Mouse (Mus musculus) myocyte (in vitro differentiated cells): ENCODE data around the gene Socs5. TPM values are rescaled to one million over a fixed set of nuclear protein-coding genes. Genes with fewer than 3 reads are reported as not detected.
A peak's percentile ranks its signal among the peaks of the same experiment; 100 is the strongest.

Experiments used
- H3K27me3 ChIP-seq: one replicate; pipeline ENCODE4 v1.6.1; 2011; ENCODE audit not compliant: control insufficient read depth, insufficient read depth, insufficient read length
- H3K36me3 ChIP-seq: one replicate; pipeline ENCODE4 v1.6.1; 2011; ENCODE audit not compliant: control insufficient read depth, insufficient read depth
- H3K4me2 ChIP-seq: one replicate; pipeline ENCODE4 v1.6.1; 2011; ENCODE audit warnings: low read depth, control low read depth
- H3K4me3 ChIP-seq: one replicate; pipeline ENCODE4 v1.5.1; 2011; ENCODE audit warnings: mild to moderate bottlenecking, control low read depth, moderate library complexity
- H3K79me2 ChIP-seq: one replicate; pipeline ENCODE4 v1.6.1; 2011; ENCODE audit not compliant: control insufficient read depth, insufficient read depth
- H3ac ChIP-seq: one replicate; pipeline ENCODE4 v1.6.1; 2011; ENCODE audit not compliant: control insufficient read depth, insufficient read length
- CEBPB ChIP-seq: IDR thresholded peaks from 2 replicates; pipeline ENCODE4 v1.6.1; 2011; ENCODE audit warnings: mild to moderate bottlenecking, moderate library complexity; ENCODE audit not compliant: poor library complexity, insufficient read depth, severe bottlenecking
- E2F4 ChIP-seq: IDR thresholded peaks from one replicate; pipeline ENCODE4 v1.6.1; 2011; ENCODE audit warnings: mild to moderate bottlenecking, control low read depth, moderate library complexity; ENCODE audit not compliant: insufficient read depth
- MAX ChIP-seq: IDR thresholded peaks from one replicate; pipeline ENCODE4 v1.6.1; 2011; ENCODE audit warnings: low read depth, mild to moderate bottlenecking, control low read depth
- MYOD1 ChIP-seq, 3 experiments: IDR thresholded peaks; one replicate each; pipeline ENCODE4 v1.6.1; 2011; ENCODE audit warnings: control low read depth in 2 of 3, low read depth in 2 of 3, mild to moderate bottlenecking in 2 of 3, moderate library complexity in 1 of 3; ENCODE audit not compliant: insufficient read length in 2 of 3, control insufficient read depth in 1 of 3
- MYOG ChIP-seq, 3 experiments: IDR thresholded peaks; one replicate each; pipeline ENCODE4 v1.6.1; 2011; ENCODE audit warnings: control low read depth in 2 of 3, low read depth in 2 of 3, mild to moderate bottlenecking in 2 of 3; ENCODE audit not compliant: insufficient read length in 2 of 3, control insufficient read depth in 1 of 3, insufficient read depth in 1 of 3
- POLR2A ChIP-seq: IDR thresholded peaks from one replicate; pipeline ENCODE4 v1.6.1; 2011; ENCODE audit warnings: low read depth, mild to moderate bottlenecking, control low read depth, moderate library complexity; ENCODE audit not compliant: insufficient read length
- POLR2AphosphoS2 ChIP-seq: IDR thresholded peaks from one replicate; pipeline ENCODE4 v1.6.1; 2011; ENCODE audit warnings: low read depth, control low read depth; ENCODE audit not compliant: insufficient read length
- REST ChIP-seq: IDR thresholded peaks from one replicate; pipeline ENCODE4 v1.6.1; 2011; ENCODE audit warnings: mild to moderate bottlenecking, control low read depth, moderate library complexity; ENCODE audit not compliant: insufficient read depth, insufficient read length
- SRF ChIP-seq: IDR thresholded peaks from one replicate; pipeline ENCODE4 v1.6.1; 2011; ENCODE audit warnings: low read depth; ENCODE audit not compliant: control insufficient read depth, insufficient read length
- TCF12 ChIP-seq: IDR thresholded peaks from one replicate; pipeline ENCODE4 v1.6.1; 2011; ENCODE audit warnings: mild to moderate bottlenecking, control low read depth; ENCODE audit not compliant: poor library complexity, insufficient read depth, severe bottlenecking
- TCF3 ChIP-seq: IDR thresholded peaks from one replicate; pipeline ENCODE4 v1.6.1; 2011; ENCODE audit warnings: low read depth, control low read depth; ENCODE audit not compliant: insufficient read length
- USF1 ChIP-seq: IDR thresholded peaks from one replicate; pipeline ENCODE4 v1.6.1; 2011; ENCODE audit warnings: low read depth, mild to moderate bottlenecking, control low read depth, moderate library complexity
- polyA plus RNA-seq: library from polyadenylated mRNA; unstranded; fragments of >200 nt; fragmentation: generic; extraction: Trizol; gene quantifications from one replicate; pipeline ENCODE4 v1.2.1, GENCODE M21; 2012; ENCODE audit warnings: missing spikeins

Gene Socs5
- polyA plus RNA-seq, 1 experiment, result 14.0 TPM

- Histone ChIP-seq H3K4me2 (no peak overlapping the region), H3ac (no peak overlapping the region), H3K27me3 (no peaks in the 10 kb centered on the region), H3K4me3 (no peak overlapping the region), H3K36me3 (peaks cover 33% of the 10 kb centered on the region), H3K79me2 (no peaks in the 10 kb centered on the region)
- TF ChIP-seq MAX (no peak), REST (no peak), TCF3 (no peak), MYOG (IDR thresholded peaks at IDR 0.05; ENCODE audit: control insufficient read depth in 1 of 3, insufficient read depth in 1 of 3, insufficient read length in 2 of 3, low read depth in 2 of 3) (no peak), E2F4 (no peak), USF1 (no peak), MYOD1 (IDR thresholded peaks at IDR 0.05; ENCODE audit: control insufficient read depth in 1 of 3, insufficient read length in 2 of 3, low read depth in 2 of 3) (no peak), POLR2AphosphoS2 (no peak), TCF12 (no peak), CEBPB (no peak), SRF (no peak)
Measured at GRCm38 (mm10) chr17:87134631-87135030, 27.2 kb downstream of the Socs5 start.

DNA sequence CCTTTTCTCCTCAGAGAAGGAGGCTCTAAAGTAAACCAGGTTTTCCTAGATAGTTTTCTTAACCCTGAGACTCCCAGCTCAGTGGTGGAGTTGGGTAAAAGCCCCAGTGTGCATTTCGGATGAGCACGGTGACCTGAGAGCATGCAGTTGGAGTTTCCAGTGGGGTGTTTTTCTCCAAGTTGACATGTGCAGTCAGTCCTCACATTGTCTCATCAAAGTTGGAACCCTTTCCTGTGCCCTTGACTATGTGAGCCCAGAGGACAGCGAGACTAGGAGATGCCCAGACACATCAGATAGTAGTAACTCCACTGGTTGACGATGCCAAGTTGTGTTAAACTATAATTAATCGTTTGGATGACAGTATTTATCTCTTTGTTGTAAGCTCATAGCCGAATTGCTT, 28.3 kb downstream of the Socs5 start:
- H3K79me2 ChIP-seq, result no peaks in the 10 kb centered on the region
- no peak overlapping the region for H3K4me3 ChIP-seq
- H3K27me3 ChIP-seq, result no peaks in the 10 kb centered on the region
- H3K36me3 ChIP-seq, result peaks cover 33% of the 10 kb centered on the region
- no peak overlapping the region for H3ac ChIP-seq
- H3K4me2 ChIP-seq, result no peak overlapping the region
- no peak for TF ChIP-seq USF1
- TF ChIP-seq MYOG (IDR thresholded peaks at IDR 0.05; ENCODE audit: control insufficient read depth in 1 of 3, insufficient read depth in 1 of 3, insufficient read length in 2 of 3, low read depth in 2 of 3), result no peak
- no peak for TF ChIP-seq SRF
- TF ChIP-seq E2F4, result no peak
- no peak for TF ChIP-seq TCF3
- TF ChIP-seq MAX, result no peak
- no peak for TF ChIP-seq REST

GRCm38 (mm10) chr17:87141188-87141935, 33.9 kb downstream of the Socs5 start:
- no peak overlapping the region for H3K4me2 ChIP-seq
- H3K36me3 ChIP-seq, result peaks cover 10% of the 10 kb centered on the region
- no peak for TF ChIP-seq POLR2AphosphoS2
- no peaks in the 10 kb centered on the region for H3K27me3 ChIP-seq
- no peaks in the 10 kb centered on the region for H3K79me2 ChIP-seq
- no peak overlapping the region for H3K4me3 ChIP-seq
- H3ac ChIP-seq, result no peak overlapping the region

DNA sequence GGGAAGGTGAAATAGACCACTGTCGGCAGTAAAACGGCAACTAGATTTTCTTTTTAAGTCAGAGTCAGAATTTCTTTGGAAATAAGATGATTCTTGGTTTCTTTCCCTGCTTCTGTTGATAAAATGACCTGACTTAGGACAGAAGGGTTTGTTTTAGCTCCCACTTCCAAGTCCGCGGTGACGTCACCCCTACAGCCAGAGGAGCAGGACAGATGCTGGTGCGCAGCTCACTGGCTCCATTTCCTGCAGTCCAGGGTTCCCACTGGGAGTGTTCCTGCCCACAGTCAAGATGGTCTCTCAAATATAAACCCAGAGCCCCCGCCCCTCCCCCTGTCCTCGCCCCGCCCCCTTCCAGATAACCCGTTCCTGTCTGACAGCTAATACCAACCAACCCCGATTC, 34.8 kb downstream of the Socs5 start:
- Histone ChIP-seq H3K79me2 (no peaks in the 10 kb centered on the region), H3K4me3 (no peak overlapping the region), H3K36me3 (peaks cover 2% of the 10 kb centered on the region), H3K4me2 (peak overlapping the region; percentile 13), H3ac (no peak overlapping the region), H3K27me3 (no peaks in the 10 kb centered on the region)
- TF ChIP-seq POLR2AphosphoS2, result no peak
- no peak for TF ChIP-seq CEBPB
- no peak for TF ChIP-seq POLR2A
- TF ChIP-seq REST, result no peak
- no peak for TF ChIP-seq MYOG (IDR thresholded peaks at IDR 0.05; ENCODE audit: control insufficient read depth in 1 of 3, insufficient read depth in 1 of 3, insufficient read length in 2 of 3, low read depth in 2 of 3)

DNA sequence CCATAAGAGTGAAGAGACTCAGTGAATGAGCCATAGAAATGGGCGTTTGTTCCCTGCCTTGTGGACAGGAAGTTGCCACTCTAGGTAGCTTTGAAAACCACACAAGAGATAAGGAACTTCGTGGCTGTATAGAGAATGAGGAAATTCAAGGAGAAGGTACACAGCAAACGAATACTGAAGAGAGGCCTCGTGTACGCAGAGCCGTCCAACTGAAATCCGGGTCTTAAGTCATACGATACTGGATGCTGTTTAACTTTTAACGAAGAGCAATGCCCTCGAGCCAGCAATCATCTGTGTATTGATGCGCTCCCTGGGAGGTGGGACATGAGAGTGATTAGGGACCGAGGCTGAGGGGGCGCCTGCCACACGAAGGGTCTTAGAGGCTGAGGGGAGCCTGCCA, 35.7 kb downstream of the Socs5 start:
- H3K36me3 ChIP-seq, result no peaks in the 10 kb centered on the region
- H3ac ChIP-seq, result no peak overlapping the region
- TF ChIP-seq TCF12, result no peak
- no peak for TF ChIP-seq TCF3
- TF ChIP-seq SRF, result no peak
- TF ChIP-seq E2F4, result no peak
- no peak for TF ChIP-seq POLR2A
- no peak for TF ChIP-seq USF1
- TF ChIP-seq MAX, result no peak
- no peak for TF ChIP-seq POLR2AphosphoS2
- no peak for TF ChIP-seq MYOG (IDR thresholded peaks at IDR 0.05; ENCODE audit: control insufficient read depth in 1 of 3, insufficient read depth in 1 of 3, insufficient read length in 2 of 3, low read depth in 2 of 3)
- TF ChIP-seq REST, result no peak
- no peak for TF ChIP-seq MYOD1 (IDR thresholded peaks at IDR 0.05; ENCODE audit: control insufficient read depth in 1 of 3, insufficient read length in 2 of 3, low read depth in 2 of 3)
- TF ChIP-seq CEBPB, result no peak
- no peak overlapping the region for H3K4me2 ChIP-seq
- no peaks in the 10 kb centered on the region for H3K27me3 ChIP-seq
- H3K4me3 ChIP-seq, result no peak overlapping the region
- H3K79me2 ChIP-seq, result no peaks in the 10 kb centered on the region
